Mouse (Mus musculus) forebrain, embryonic 15.5 days (tissue): ENCODE results near the gene Zbtb7a. TPM values are rescaled to one million over a fixed set of nuclear protein-coding genes. Genes with fewer than 3 reads are reported as not detected.
"Not testable (repeated sequence)": the region's sequence is repeated elsewhere in the genome, so short reads cannot be mapped to it uniquely, and the experiment has no call there.

Experiments
- ATAC-seq: fragments of 200-750 bp; cut with Nextera tagmentation; replicated peaks from 2 replicates; pipeline ENCODE4 v1.8.0; 2017; ENCODE audit warnings: mild to moderate bottlenecking, moderate TSS enrichment, moderate library complexity
- H3K27ac ChIP-seq: fragments of 300-500 bp; sonication (generic); replicated peaks from 2 replicates; pipeline ENCODE4 v1.5.1; 2015; ENCODE audit warnings: mild to moderate bottlenecking, inconsistent platforms
- H3K27me3 ChIP-seq: fragments of 300-500 bp; sonication (generic); 2 replicates; pipeline ENCODE4 v1.6.1; 2015; ENCODE audit warnings: inconsistent platforms
- H3K36me3 ChIP-seq: fragments of 300-500 bp; sonication (generic); 2 replicates; pipeline ENCODE4 v1.6.1; 2015; ENCODE audit warnings: mild to moderate bottlenecking, inconsistent platforms
- H3K4me1 ChIP-seq: fragments of 300-500 bp; sonication (generic); 2 replicates; pipeline ENCODE4 v1.6.1; 2015; ENCODE audit warnings: inconsistent platforms
- H3K4me2 ChIP-seq: fragments of 300-500 bp; sonication (generic); replicated peaks from 2 replicates; pipeline ENCODE4 v1.6.1; 2015; ENCODE audit warnings: mild to moderate bottlenecking, inconsistent platforms
- H3K4me3 ChIP-seq: fragments of 300-500 bp; sonication (generic); 2 replicates; pipeline ENCODE4 v1.5.1; 2015; ENCODE audit warnings: mild to moderate bottlenecking, inconsistent platforms
- H3K9ac ChIP-seq: fragments of 300-500 bp; sonication (generic); replicated peaks from 2 replicates; pipeline ENCODE4 v1.6.1; 2015; ENCODE audit warnings: mild to moderate bottlenecking, inconsistent platforms
- H3K9me3 ChIP-seq: fragments of 300-500 bp; sonication (generic); 2 replicates; pipeline ENCODE4 v1.6.1; 2016; ENCODE audit warnings: inconsistent platforms
- WGBS: fragments of 180-500 bp; shearing (Covaris S2); methylation state at CpG from one replicate; pipeline ENCODE4 v1.1.7; 2015; ENCODE audit warnings: mixed read lengths; 5-methylcytosine and 5-hydroxymethylcytosine counted together
- polyA plus RNA-seq: library from polyadenylated mRNA; unstranded; fragments of >200 nt; fragmentation: Nextera tagmentation; extraction: Ambion mirVana; gene quantifications from 2 replicates; pipeline ENCODE4 v1.2.1, GENCODE M21; 2015

The Zbtb7a gene
- polyA plus RNA-seq, 1 experiment from 2014 or later, result 15.1 TPM

DNA sequence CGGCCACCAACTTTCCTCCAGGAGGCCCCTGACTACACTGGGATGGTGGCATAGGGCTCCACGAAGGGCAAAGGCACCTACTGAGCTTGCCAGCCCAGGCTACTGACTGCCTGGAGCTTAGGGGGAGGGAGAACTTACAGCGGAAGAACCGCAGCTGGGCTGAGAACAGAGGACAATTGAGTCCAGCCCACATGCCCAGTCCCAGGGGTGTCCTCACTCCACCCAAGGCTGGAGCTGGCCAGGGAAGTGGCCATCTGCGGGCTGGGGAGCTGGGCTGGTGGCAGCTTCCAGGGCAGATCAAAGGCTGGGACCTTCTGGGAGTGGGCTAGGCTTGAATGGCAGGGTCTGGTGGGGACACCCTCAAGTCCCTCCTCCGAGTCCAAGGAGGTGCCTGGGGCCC is 19.7 kb downstream of the Zbtb7a start:
- H3K27me3 ChIP-seq, result no peaks in the 10 kb centered on the region
- H3K27ac ChIP-seq, result no peak overlapping the region
- no peak overlapping the region for H3K4me3 ChIP-seq
- H3K36me3 ChIP-seq, result peaks cover 62% of the 10 kb centered on the region
- H3K9ac ChIP-seq, result no peak overlapping the region
- H3K9me3 ChIP-seq, result no peaks in the 10 kb centered on the region
- ATAC-seq, result no peak
- 87% methylated on average over 6 of the region's 6 CpGs for WGBS
- no peak overlapping the region for H3K4me2 ChIP-seq
- H3K4me1 ChIP-seq, result no peaks in the 10 kb centered on the region

DNA sequence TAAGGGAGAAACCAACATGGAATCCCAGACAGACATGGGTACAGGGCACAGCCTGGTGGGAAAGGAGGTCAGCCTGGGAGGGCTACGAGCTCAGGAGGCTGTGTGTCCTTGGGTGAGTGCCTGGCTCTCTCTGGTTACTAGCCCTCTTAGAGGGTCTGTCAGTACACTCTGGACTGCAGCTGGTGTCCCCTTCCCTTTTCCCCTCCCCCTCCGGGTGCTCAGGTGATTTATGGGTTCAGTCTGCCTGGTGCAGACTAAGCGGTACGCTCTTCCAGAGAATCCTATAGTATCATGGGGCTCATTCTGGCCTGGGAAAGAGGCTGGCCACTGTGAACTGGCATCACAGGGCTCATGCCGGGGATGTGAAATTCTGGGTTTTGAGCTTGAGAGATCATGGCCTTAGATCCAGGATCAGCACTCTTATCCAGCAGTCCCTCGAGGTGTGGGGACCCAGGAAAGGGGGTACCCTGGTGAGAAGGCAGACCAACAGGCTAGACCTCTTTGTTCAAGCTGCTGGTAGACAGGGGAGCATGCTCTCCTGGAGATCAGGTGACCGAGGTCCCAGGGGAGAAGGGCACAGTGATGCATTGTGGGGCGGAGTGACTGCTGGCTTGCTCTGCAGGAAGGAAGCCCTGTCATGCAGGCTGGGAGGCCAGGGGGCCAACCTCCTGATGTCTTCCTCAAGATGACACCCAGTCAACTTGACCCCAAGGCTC is 26.7 kb downstream of the Zbtb7a start:
- Histone ChIP-seq H3K4me1 (peaks cover 15% of the 10 kb centered on the region), H3K27me3 (no peaks in the 10 kb centered on the region), H3K4me2 (no peak overlapping the region), H3K9me3 (no peaks in the 10 kb centered on the region), H3K4me3 (no peak overlapping the region), H3K36me3 (peaks cover 50% of the 10 kb centered on the region), H3K27ac (no peak overlapping the region), H3K9ac (no peak overlapping the region)
- ATAC-seq, result no peak
- WGBS, result 86% methylated on average over 8 of the region's 8 CpGs

GRCm38 (mm10) chr10:81162318-81162652 is 27.3 kb downstream of the Zbtb7a start:
- Histone ChIP-seq H3K27me3 (no peaks in the 10 kb centered on the region), H3K4me1 (peaks cover 19% of the 10 kb centered on the region), H3K4me2 (no peak overlapping the region), H3K27ac (no peak overlapping the region), H3K9me3 (no peaks in the 10 kb centered on the region), H3K9ac (no peak overlapping the region), H3K36me3 (peaks cover 45% of the 10 kb centered on the region), H3K4me3 (no peak overlapping the region)
- WGBS, result 81% methylated on average over 2 of the region's 2 CpGs
- ATAC-seq, result no peak

DNA sequence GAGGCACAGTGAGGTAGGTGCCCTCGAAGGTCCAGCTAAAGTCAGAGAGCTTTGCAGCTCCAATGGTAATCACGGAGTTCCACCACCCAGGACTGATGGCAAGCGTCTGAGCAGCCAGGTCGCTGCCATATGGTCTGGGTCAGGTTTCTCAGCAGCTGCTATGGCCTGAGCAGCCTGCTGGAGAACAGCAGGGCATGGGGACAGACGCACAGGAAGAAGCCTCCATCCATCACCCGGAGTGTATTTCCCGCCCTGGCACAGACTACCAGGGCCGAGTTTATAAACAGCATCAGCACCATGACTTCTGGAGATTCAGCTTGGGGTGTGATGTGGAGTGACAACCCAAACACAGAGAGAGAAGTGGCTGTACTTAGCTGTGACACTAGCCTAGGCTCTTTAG is 30.1 kb downstream of the Zbtb7a start:
- ATAC-seq, result no peak
- WGBS, result 90% methylated on average over 8 of the region's 8 CpGs

GRCm38 (mm10) chr10:81167200-81168086 is 32.4 kb downstream of the Zbtb7a start, which contains the start of gene Pias4:
Pias4 (minus strand) TSS chr10:81167923.
- no peaks in the 10 kb centered on the region for H3K9me3 ChIP-seq
- peak; percentile 87 for ATAC-seq
- H3K27me3 ChIP-seq, result no peaks in the 10 kb centered on the region
- peak within 1 kb of the TSS; percentile 75 for H3K9ac ChIP-seq
- H3K4me2 ChIP-seq, result peak within 1 kb of the TSS; percentile 88
- H3K4me1 ChIP-seq, result peaks cover 34% of the 10 kb centered on the region
- peaks cover 11% of the 10 kb centered on the region for H3K36me3 ChIP-seq
- H3K4me3 ChIP-seq, result peak within 1 kb of the TSS; percentile 81
- under 1% methylated on average over 56 of the region's 64 CpGs for WGBS
- peak within 1 kb of the TSS; percentile 79 for H3K27ac ChIP-seq

More for the DNA sequence above, 30.1 kb downstream of the Zbtb7a start:
- Histone ChIP-seq H3K4me3 (no peak overlapping the region), H3K9ac (no peak overlapping the region), H3K36me3 (peaks cover 30% of the 10 kb centered on the region), H3K27me3 (no peaks in the 10 kb centered on the region), H3K4me1 (peaks cover 34% of the 10 kb centered on the region), H3K9me3 (no peaks in the 10 kb centered on the region), H3K27ac (no peak overlapping the region), H3K4me2 (no peak overlapping the region)

- H3K9me3 ChIP-seq, result no peaks in the 10 kb centered on the region
- no peaks in the 10 kb centered on the region for H3K27me3 ChIP-seq
- peak; percentile 71 for ATAC-seq
- peak overlapping the region; percentile 81 for H3K4me3 ChIP-seq
- H3K9ac ChIP-seq, result peak overlapping the region; percentile 62; the same call in 1 of the 2 replicates
- H3K4me1 ChIP-seq, result peaks cover 39% of the 10 kb centered on the region
- WGBS, result 7% methylated on average over 5 of the region's 5 CpGs
- peaks cover 7% of the 10 kb centered on the region for H3K36me3 ChIP-seq
- H3K27ac ChIP-seq, result peak overlapping the region; percentile 79
- peak overlapping the region; percentile 88 for H3K4me2 ChIP-seq
These were observed 33.0 kb downstream of the Zbtb7a start for GRCm38 (mm10) chr10:81168087-81168431.

- ATAC-seq, result peak; percentile 64
- Histone ChIP-seq H3K27me3 (no peaks in the 10 kb centered on the region), H3K9ac (peak overlapping the region; percentile 62), H3K4me2 (peak overlapping the region; percentile 88), H3K36me3 (peaks cover 3% of the 10 kb centered on the region; the same call in 1 of the 2 replicates), H3K27ac (peak overlapping the region; percentile 79), H3K9me3 (no peaks in the 10 kb centered on the region), H3K4me3 (peak overlapping the region; percentile 81), H3K4me1 (peaks cover 45% of the 10 kb centered on the region)
- WGBS, result 2% methylated on average over 29 of the region's 29 CpGs
These were observed 33.7 kb downstream of the Zbtb7a start for GRCm38 (mm10) chr10:81168521-81169244.

DNA sequence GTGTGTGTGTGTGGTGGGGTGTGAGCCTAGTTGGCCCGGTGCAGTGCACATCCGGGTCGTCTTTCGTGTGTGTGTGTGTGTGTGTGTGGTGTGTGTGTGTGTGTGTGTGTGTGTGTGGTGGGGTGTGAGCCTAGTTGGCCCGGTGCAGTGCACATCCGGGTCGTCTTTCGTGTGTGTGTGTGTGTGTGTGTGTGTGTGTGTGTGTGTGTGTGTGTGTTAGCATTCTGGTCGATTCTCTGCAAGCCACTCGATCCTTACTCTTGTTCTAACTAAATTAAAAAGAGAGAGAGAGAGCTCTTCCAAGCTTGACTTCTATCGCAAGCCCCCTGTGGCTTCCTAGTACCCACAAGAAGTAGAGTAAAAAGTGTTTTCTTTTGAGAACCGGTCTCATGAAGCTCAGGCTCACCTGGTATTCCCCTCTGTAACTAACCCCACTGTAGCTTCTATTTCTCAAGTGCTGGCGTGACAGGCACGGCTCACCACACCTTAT is 34.4 kb downstream of the Zbtb7a start:
- not testable (repeated sequence) for H3K4me3 ChIP-seq, ATAC-seq, H3K9me3 ChIP-seq, H3K36me3 ChIP-seq, H3K27me3 ChIP-seq, H3K9ac ChIP-seq
- Histone ChIP-seq H3K27ac (peak overlapping the region; percentile 50), H3K4me1 (peaks cover 53% of the 10 kb centered on the region), H3K4me2 (peak overlapping the region; percentile 16; the same call in 1 of the 2 replicates)
- 39% methylated on average over 12 of the region's 14 CpGs for WGBS

- Histone ChIP-seq H3K9ac (peak overlapping the region; percentile 46), H3K4me1 (peaks cover 59% of the 10 kb centered on the region), H3K27ac (peak overlapping the region; percentile 92), H3K36me3 (peaks cover 7% of the 10 kb centered on the region), H3K4me2 (peak overlapping the region; percentile 34), H3K27me3 (no peaks in the 10 kb centered on the region), H3K9me3 (no peaks in the 10 kb centered on the region), H3K4me3 (peak overlapping the region; percentile 20)
- 0 out of 2 replicates have a peak, but pooled peaks have one; percentile 17 for ATAC-seq
- WGBS, result 2% methylated on average over 21 of the region's 21 CpGs
These were observed 38.1 kb downstream of the Zbtb7a start for GRCm38 (mm10) chr10:81173132-81173531.

DNA sequence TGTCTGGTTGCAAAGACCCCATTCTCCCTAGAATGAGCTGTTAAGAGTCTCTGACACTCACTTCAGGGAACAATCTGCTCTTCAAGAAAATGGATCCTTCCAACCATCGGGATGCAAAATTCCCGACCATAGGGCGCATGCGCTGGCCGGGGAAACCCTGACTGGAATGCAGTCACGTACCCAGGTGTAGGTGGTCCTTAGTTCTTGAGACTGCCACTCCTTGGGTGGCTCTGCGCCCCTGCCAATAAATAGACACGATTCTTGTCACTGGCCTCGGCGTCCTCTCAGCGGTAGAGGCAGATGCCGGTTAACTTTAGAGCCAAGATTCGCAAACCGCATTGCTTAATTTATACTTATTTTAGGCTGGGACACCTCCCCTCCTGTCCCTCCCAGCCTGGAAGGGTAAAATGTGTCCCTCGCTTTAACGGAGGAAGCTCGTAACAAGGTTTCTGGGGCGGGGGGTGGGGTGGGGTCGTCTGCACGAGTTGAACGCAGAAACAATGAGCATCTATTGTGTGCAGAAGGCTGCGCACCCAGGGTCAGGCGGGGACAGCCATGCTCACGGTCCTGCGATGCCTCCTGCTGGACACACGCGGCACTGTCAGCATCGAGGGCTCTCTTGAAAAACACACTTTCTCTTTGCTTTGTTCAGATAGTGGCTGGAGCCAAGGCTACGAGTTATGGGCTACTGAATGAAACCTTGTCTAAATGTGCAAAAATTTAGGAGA is 39.8 kb downstream of the Zbtb7a start:
- Histone ChIP-seq H3K4me3 (peak overlapping the region; percentile 36), H3K4me1 (peaks cover 54% of the 10 kb centered on the region), H3K4me2 (peak overlapping the region; percentile 55), H3K27ac (peak overlapping the region; percentile 92), H3K27me3 (no peaks in the 10 kb centered on the region), H3K36me3 (peaks cover 23% of the 10 kb centered on the region), H3K9me3 (no peaks in the 10 kb centered on the region), H3K9ac (peak overlapping the region; percentile 54)
- WGBS, result 1% methylated on average over 29 of the region's 29 CpGs
- peak; percentile 64 for ATAC-seq

GRCm38 (mm10) chr10:81175345-81175701 is 40.3 kb downstream of the Zbtb7a start:
- H3K27me3 ChIP-seq, H3K9me3 ChIP-seq, ATAC-seq: not testable (repeated sequence)
- H3K36me3 ChIP-seq, result peaks cover 29% of the 10 kb centered on the region
- peak overlapping the region; percentile 74 for H3K4me2 ChIP-seq
- peaks cover 58% of the 10 kb centered on the region for H3K4me1 ChIP-seq
- H3K4me3 ChIP-seq, result peak overlapping the region; percentile 36
- peak overlapping the region; percentile 54 for H3K9ac ChIP-seq
- peak overlapping the region; percentile 92 for H3K27ac ChIP-seq
- 7% methylated on average over 4 of the region's 4 CpGs for WGBS
